Mouse (Mus musculus): Measurements from ENCODE around the gene Ppp1r21.

DNA sequence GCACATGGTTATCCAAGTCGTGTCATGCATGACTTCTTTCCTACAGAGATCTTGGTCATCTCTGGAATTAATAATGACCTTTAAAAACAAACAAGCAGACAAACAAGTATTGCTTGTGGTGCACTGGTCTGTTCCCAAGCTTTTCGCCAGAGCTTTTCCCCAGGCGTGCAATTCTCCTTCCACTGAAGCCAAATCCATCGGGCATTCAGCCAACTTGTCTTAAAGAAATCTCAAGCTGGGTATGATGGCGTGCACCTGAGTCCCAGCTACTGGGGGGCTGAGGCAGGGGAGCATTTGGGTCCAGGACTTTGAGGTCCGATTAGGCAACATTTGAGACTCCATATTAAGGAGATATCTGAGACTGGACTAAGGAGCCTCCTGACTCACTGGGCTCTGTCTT lies 60.3 kb downstream of the Ppp1r21 start:
- TF ChIP-seq CTCF (IDR thresholded peaks at IDR 0.05; ENCODE audit: low read depth, low read length), result no peak
- no peak for TF ChIP-seq GATA1 (IDR thresholded peaks at IDR 0.05; ENCODE audit: borderline replicate concordance, low read length)
- TF ChIP-seq GATA2 (IDR thresholded peaks at IDR 0.05; ENCODE audit: borderline replicate concordance, low read depth, low read length), result no peak
